Mouse (Mus musculus): ENCODE measurements around the gene Olfr1301. TPM values are rescaled to one million over a fixed set of nuclear protein-coding genes. Genes with fewer than 3 reads are reported as not detected.

Olfr1301 gene
- total RNA-seq (2021), result not detected
- long read RNA-seq, experiment 1, result 0 reads
- long read RNA-seq, experiment 2, result 0 reads

GRCm38 (mm10) chr2:111750706-111751105 lies at the start of gene Olfr1301:
TSS of gene Olfr1301 (plus strand) at chr2:111751006.
- no peak for DNase-seq

GRCm38 (mm10) chr2:111726739-111727138 lies 24.1 kb upstream of the Olfr1301 start:
- DNase-seq, result no peak

- DNase-seq, result no peak
These were observed 26.3 kb downstream of the Olfr1301 start, which contains the start of gene Olfr1302 for GRCm38 (mm10) chr2:111777129-111777528. TSS of gene Olfr1302 (plus strand) at chr2:111777429.

Other genes with a start within 250 kb of the Olfr1301 start
- not detected for gene Olfr1293-ps, start 225.8 kb upstream of the Olfr1301 start, total RNA-seq (2021)
- gene Olfr1294, start 210.7 kb upstream of the Olfr1301 start, total RNA-seq (2021), result not detected
- not detected for gene Olfr1295, start 181.3 kb upstream of the Olfr1301 start, total RNA-seq (2021)
- gene Olfr1297, start 124.5 kb upstream of the Olfr1301 start, total RNA-seq (2021), result not detected
- not detected for gene Olfr1298, start 101.8 kb upstream of the Olfr1301 start, total RNA-seq (2021)
- gene Olfr1299, start 89.6 kb upstream of the Olfr1301 start, total RNA-seq (2021), result not detected
- not detected for gene Olfr1302, start 26.4 kb downstream of the Olfr1301 start, total RNA-seq (2021)
- gene Olfr1303, start 69.3 kb downstream of the Olfr1301 start, total RNA-seq (2021), result not detected
- gene Olfr1305, start 126.1 kb downstream of the Olfr1301 start, total RNA-seq (2021), result not detected
- not detected for gene Olfr1306, start 165.3 kb downstream of the Olfr1301 start, total RNA-seq (2021)
- under 1 TPM in 1 of 2 experiments, not detected in 1; 0.03 TPM for gene Olfr1307, start 198.4 kb downstream of the Olfr1301 start, total RNA-seq (2021)
- not detected for gene Olfr1308, start 213.9 kb downstream of the Olfr1301 start, total RNA-seq (2021)
- gene Olfr1309, start 239.3 kb downstream of the Olfr1301 start, total RNA-seq (2021), result not detected